Mouse (Mus musculus) heart, embryonic 15.5 days (tissue): ENCODE data around the gene Lrrc2. TPM values are rescaled to one million over a fixed set of nuclear protein-coding genes. Genes with fewer than 3 reads are reported as not detected.

Experiments used
- ATAC-seq: fragments of 200-750 bp; cut with Nextera tagmentation; replicated peaks from 2 replicates; pipeline ENCODE4 v1.8.0; 2017; ENCODE audit warnings: low read depth, moderate TSS enrichment; ENCODE audit not compliant: insufficient number of reproducible peaks, insufficient read depth, low FRiP score
- H3K27ac ChIP-seq: fragments of 300-500 bp; sonication (generic); 2 replicates; pipeline ENCODE4 v1.5.1; 2015; ENCODE audit warnings: mild to moderate bottlenecking, inconsistent platforms
- H3K27me3 ChIP-seq: fragments of 300-500 bp; sonication (generic); 2 replicates; pipeline ENCODE4 v1.6.1; 2015; ENCODE audit warnings: inconsistent platforms
- H3K36me3 ChIP-seq: fragments of 300-500 bp; sonication (generic); 2 replicates; pipeline ENCODE4 v1.6.1; 2015; ENCODE audit warnings: mild to moderate bottlenecking, inconsistent platforms
- H3K4me1 ChIP-seq: fragments of 300-500 bp; sonication (generic); replicated peaks from 2 replicates; pipeline ENCODE4 v1.6.1; 2015; ENCODE audit warnings: inconsistent platforms
- H3K4me2 ChIP-seq: fragments of 300-500 bp; sonication (generic); 2 replicates; pipeline ENCODE4 v1.6.1; 2015; ENCODE audit warnings: inconsistent platforms, mild to moderate bottlenecking, moderate library complexity
- H3K4me3 ChIP-seq: fragments of 300-500 bp; sonication (generic); 2 replicates; pipeline ENCODE4 v1.5.1; 2015; ENCODE audit warnings: mild to moderate bottlenecking, inconsistent platforms
- H3K9ac ChIP-seq: fragments of 300-500 bp; sonication (generic); 2 replicates; pipeline ENCODE4 v1.6.1; 2015; ENCODE audit warnings: mild to moderate bottlenecking, inconsistent platforms
- H3K9me3 ChIP-seq: fragments of 300-500 bp; sonication (generic); replicated peaks from 2 replicates; pipeline ENCODE4 v1.6.1; 2016; ENCODE audit warnings: inconsistent platforms
- WGBS: fragments of 180-500 bp; shearing (Covaris S2); methylation state at CpG from one replicate; pipeline ENCODE4 v1.1.7; 2015; ENCODE audit warnings: mixed read lengths; 5-methylcytosine and 5-hydroxymethylcytosine counted together
- polyA plus RNA-seq: library from polyadenylated mRNA; unstranded; fragments of >200 nt; fragmentation: Nextera tagmentation; extraction: Ambion mirVana; gene quantifications from 2 replicates; pipeline ENCODE4 v1.2.1, GENCODE M21; 2015

Gene Lrrc2
- 4.4 and 6.9 TPM in 2 replicates for polyA plus RNA-seq

GRCm38 (mm10) chr9:110951397-110951796, at the start of gene Lrrc2:
Lrrc2 (plus strand) TSS chr9:110951545.
- no peak within 1 kb of the TSS for H3K4me2 ChIP-seq
- no peak within 1 kb of the TSS for H3K4me3 ChIP-seq
- H3K9ac ChIP-seq, result no peak within 1 kb of the TSS
- H3K27me3 ChIP-seq, result peaks cover 11% of the 10 kb centered on the region; the same call in 1 of the 2 replicates
- WGBS, result 61% methylated on average over 11 of the region's 11 CpGs
- H3K36me3 ChIP-seq, result no peaks in the 10 kb centered on the region
- no peak within 1 kb of the TSS for H3K27ac ChIP-seq
- peaks cover 30% of the 10 kb centered on the region for H3K4me1 ChIP-seq
- H3K9me3 ChIP-seq, result no peaks in the 10 kb centered on the region
- no peak for ATAC-seq

- no peak overlapping the region for H3K27ac ChIP-seq
- H3K27me3 ChIP-seq, result no peaks in the 10 kb centered on the region; the same call in 1 of the 2 replicates
- no peak for ATAC-seq
Observed at GRCm38 (mm10) chr9:110902271-110902670, 49.1 kb upstream of the Lrrc2 start.

GRCm38 (mm10) chr9:110907201-110907837, 44.0 kb upstream of the Lrrc2 start:
- H3K9me3 ChIP-seq, result no peaks in the 10 kb centered on the region
- no peak overlapping the region for H3K27ac ChIP-seq
- no peaks in the 10 kb centered on the region for H3K4me1 ChIP-seq
- 86% methylated on average over 11 of the region's 11 CpGs for WGBS
- H3K9ac ChIP-seq, result no peak overlapping the region
- H3K4me3 ChIP-seq, result no peak overlapping the region
- no peak for ATAC-seq
- H3K27me3 ChIP-seq, result no peaks in the 10 kb centered on the region
- H3K4me2 ChIP-seq, result no peak overlapping the region
- H3K36me3 ChIP-seq, result no peaks in the 10 kb centered on the region

More at GRCm38 (mm10) chr9:110902271-110902670, 49.1 kb upstream of the Lrrc2 start:
- Histone ChIP-seq H3K9me3 (no peaks in the 10 kb centered on the region), H3K9ac (no peak overlapping the region), H3K4me2 (no peak overlapping the region), H3K4me3 (no peak overlapping the region), H3K36me3 (no peaks in the 10 kb centered on the region), H3K4me1 (no peaks in the 10 kb centered on the region)
- 53% methylated on average over 4 of the region's 4 CpGs for WGBS

GRCm38 (mm10) chr9:110907838-110908630, 43.3 kb upstream of the Lrrc2 start:
- H3K4me2 ChIP-seq, result no peak overlapping the region
- H3K9me3 ChIP-seq, result no peaks in the 10 kb centered on the region
- no peak overlapping the region for H3K4me3 ChIP-seq
- no peak overlapping the region for H3K27ac ChIP-seq
- H3K9ac ChIP-seq, result no peak overlapping the region
- WGBS, result 74% methylated on average over 4 of the region's 4 CpGs
- H3K4me1 ChIP-seq, result no peaks in the 10 kb centered on the region
- no peaks in the 10 kb centered on the region for H3K27me3 ChIP-seq
- no peak for ATAC-seq
- no peaks in the 10 kb centered on the region for H3K36me3 ChIP-seq

GRCm38 (mm10) chr9:110908631-110909016, 42.7 kb upstream of the Lrrc2 start:
- whole genome bisulfite sequencing, result 87% methylated on average over 3 of the region's 3 CpGs
- no peak for ATAC-seq
- Histone ChIP-seq H3K4me3 (no peak overlapping the region), H3K9me3 (no peaks in the 10 kb centered on the region), H3K36me3 (no peaks in the 10 kb centered on the region), H3K27me3 (no peaks in the 10 kb centered on the region), H3K9ac (no peak overlapping the region), H3K4me1 (no peaks in the 10 kb centered on the region), H3K4me2 (no peak overlapping the region), H3K27ac (no peak overlapping the region)

- ATAC-seq, result no peak
- Histone ChIP-seq H3K4me1 (no peaks in the 10 kb centered on the region), H3K9ac (no peak overlapping the region), H3K9me3 (no peaks in the 10 kb centered on the region), H3K4me2 (no peak overlapping the region), H3K27ac (no peak overlapping the region), H3K36me3 (no peaks in the 10 kb centered on the region), H3K27me3 (no peaks in the 10 kb centered on the region), H3K4me3 (no peak overlapping the region)
- WGBS, result 70% methylated on average over 6 of the region's 6 CpGs
Observed at GRCm38 (mm10) chr9:110909371-110909967, 41.9 kb upstream of the Lrrc2 start.

- Histone ChIP-seq H3K36me3 (no peaks in the 10 kb centered on the region), H3K4me2 (no peak overlapping the region)
Observed at GRCm38 (mm10) chr9:110914631-110915236, 36.6 kb upstream of the Lrrc2 start.

GRCm38 (mm10) chr9:110915466-110915865, 35.9 kb upstream of the Lrrc2 start:
- no peaks in the 10 kb centered on the region; the same call in 1 of the 2 replicates for H3K27me3 ChIP-seq
- 58% methylated on average over 8 of the region's 8 CpGs for WGBS
- no peak overlapping the region for H3K9ac ChIP-seq
- H3K36me3 ChIP-seq, result no peaks in the 10 kb centered on the region
- no peak for ATAC-seq
- H3K4me2 ChIP-seq, result no peak overlapping the region
- H3K4me3 ChIP-seq, result no peak overlapping the region
- H3K4me1 ChIP-seq, result no peaks in the 10 kb centered on the region
- no peaks in the 10 kb centered on the region for H3K9me3 ChIP-seq
- H3K27ac ChIP-seq, result no peak overlapping the region

More at GRCm38 (mm10) chr9:110914631-110915236, 36.6 kb upstream of the Lrrc2 start:
- H3K9ac ChIP-seq, result no peak overlapping the region
- no peaks in the 10 kb centered on the region for H3K9me3 ChIP-seq
- no peak overlapping the region for H3K27ac ChIP-seq
- 44% methylated on average over 21 of the region's 21 CpGs for WGBS
- no peak for ATAC-seq
- H3K27me3 ChIP-seq, result no peaks in the 10 kb centered on the region; the same call in 1 of the 2 replicates
- no peaks in the 10 kb centered on the region for H3K4me1 ChIP-seq
- H3K4me3 ChIP-seq, result no peak overlapping the region

GRCm38 (mm10) chr9:110916786-110917185, 34.6 kb upstream of the Lrrc2 start, which contains the start of gene Fam240a:
Fam240a (minus strand) TSS chr9:110916861.
- H3K9me3 ChIP-seq, result no peaks in the 10 kb centered on the region
- no peaks in the 10 kb centered on the region for H3K36me3 ChIP-seq
- no peaks in the 10 kb centered on the region; the same call in 1 of the 2 replicates for H3K27me3 ChIP-seq
- no peak within 1 kb of the TSS for H3K9ac ChIP-seq
- 70% methylated on average over 7 of the region's 7 CpGs for WGBS
- no peak within 1 kb of the TSS for H3K4me3 ChIP-seq
- no peak for ATAC-seq
- no peak within 1 kb of the TSS for H3K27ac ChIP-seq
- H3K4me1 ChIP-seq, result no peaks in the 10 kb centered on the region
- no peak within 1 kb of the TSS for H3K4me2 ChIP-seq

GRCm38 (mm10) chr9:110920665-110921419, 30.5 kb upstream of the Lrrc2 start:
- H3K9me3 ChIP-seq, result no peaks in the 10 kb centered on the region
- H3K27ac ChIP-seq, result no peak overlapping the region
- WGBS, result 66% methylated on average over 15 of the region's 15 CpGs
- no peak overlapping the region for H3K4me2 ChIP-seq
- no peak overlapping the region for H3K4me3 ChIP-seq
- no peak overlapping the region for H3K9ac ChIP-seq
- no peaks in the 10 kb centered on the region for H3K4me1 ChIP-seq
- no peaks in the 10 kb centered on the region for H3K36me3 ChIP-seq
- no peak for ATAC-seq
- H3K27me3 ChIP-seq, result no peaks in the 10 kb centered on the region; the same call in 1 of the 2 replicates
